Mouse (Mus musculus) activated CD4-positive, CD25-positive, alpha-beta regulatory T cell, adult 4 months (primary cell): ENCODE measurements around the gene Nampt. TPM values are rescaled to one million over a fixed set of nuclear protein-coding genes. Genes with fewer than 3 reads are reported as not detected.

Experiments
- ATAC-seq: one replicate; pipeline ENCODE4 v1.8.0; 2017
- polyA plus RNA-seq, 2 experiments: library from polyadenylated mRNA; unstranded; fragments of 100-300 nt; shearing (Covaris generic); gene quantifications; one replicate each; pipeline ENCODE4 v1.2.1; 2017

Gene Nampt
- 10 to 100 TPM; 30.6 to 41.6 TPM for polyA plus RNA-seq

- no peak for ATAC-seq
Observed at GRCm38 (mm10) chr12:32819416-32819815, at the start of gene Nampt. TSS of gene Nampt (plus strand) at chr12:32819545.

GRCm38 (mm10) chr12:32770766-32771165 is 48.6 kb upstream of the Nampt start:
- ATAC-seq: no peak

- peak; percentile 81 for ATAC-seq
Observed at GRCm38 (mm10) chr12:32774592-32774991, 44.8 kb upstream of the Nampt start.

GRCm38 (mm10) chr12:32789092-32789491 is 30.3 kb upstream of the Nampt start:
- ATAC-seq: no peak

GRCm38 (mm10) chr12:32795765-32796471 is 23.4 kb upstream of the Nampt start:
- ATAC-seq: peak; percentile 88

GRCm38 (mm10) chr12:32797438-32797837 is 21.9 kb upstream of the Nampt start:
- no peak for ATAC-seq

- no peak for ATAC-seq
Observed at GRCm38 (mm10) chr12:32801078-32801477, 18.3 kb upstream of the Nampt start.

GRCm38 (mm10) chr12:32805559-32805958 is 13.8 kb upstream of the Nampt start:
- ATAC-seq: no peak

GRCm38 (mm10) chr12:32819823-32820605 is 669 bp downstream of the Nampt start:
- ATAC-seq: peak; percentile 87

GRCm38 (mm10) chr12:32820688-32821503 is 1.6 kb downstream of the Nampt start:
- ATAC-seq: peak; percentile 55

- ATAC-seq: no peak
Observed at GRCm38 (mm10) chr12:32821504-32822011, 2.2 kb downstream of the Nampt start.

GRCm38 (mm10) chr12:32822066-32822465 is 2.7 kb downstream of the Nampt start:
- ATAC-seq: no peak

- ATAC-seq: no peak
Observed at GRCm38 (mm10) chr12:32824586-32824985, 5.2 kb downstream of the Nampt start.

GRCm38 (mm10) chr12:32826971-32827370 is 7.6 kb downstream of the Nampt start:
- peak; percentile 89 for ATAC-seq

- no peak for ATAC-seq
Observed at GRCm38 (mm10) chr12:32828137-32828760, 8.9 kb downstream of the Nampt start.

- ATAC-seq: no peak
Observed at GRCm38 (mm10) chr12:32829321-32830090, 10.2 kb downstream of the Nampt start.

- no peak for ATAC-seq
Observed at GRCm38 (mm10) chr12:32832076-32832475, 12.7 kb downstream of the Nampt start.

GRCm38 (mm10) chr12:32834781-32835180 is 15.4 kb downstream of the Nampt start:
- ATAC-seq: no peak

GRCm38 (mm10) chr12:32835235-32835634 is 15.9 kb downstream of the Nampt start:
- ATAC-seq: no peak

- no peak for ATAC-seq
Observed at GRCm38 (mm10) chr12:32838406-32838805, 19.1 kb downstream of the Nampt start.

GRCm38 (mm10) chr12:32838954-32839353 is 19.6 kb downstream of the Nampt start:
- ATAC-seq: no peak
